Mouse (Mus musculus) erythroblast, embryonic 14.5 days (primary cell): ENCODE data around the gene Sv2a.

Source experiments
- GATA1 ChIP-seq: IDR thresholded peaks from 2 replicates; pipeline ENCODE4 v1.6.1; 2012; ENCODE audit warnings: low read length, inconsistent platforms, mixed read lengths
- TAL1 ChIP-seq: IDR thresholded peaks from 3 replicates; pipeline ENCODE4 v1.6.1; 2012; ENCODE audit warnings: low read length, inconsistent platforms, mixed read lengths

GRCm38 (mm10) chr3:96175251-96175650 lies 5.7 kb upstream of the Sv2a start:
- no peak for TF ChIP-seq GATA1
- TF ChIP-seq TAL1: no peak
